Mouse (Mus musculus): ENCODE data around the gene Ift57. TPM values are rescaled to one million over a fixed set of nuclear protein-coding genes. Genes with fewer than 3 reads are reported as not detected.
A peak's percentile ranks its signal among the peaks of the same experiment; 100 is the strongest.

The Ift57 gene
- polyA plus RNA-seq, 1 experiment from 2014 or later = 23.6 TPM

GRCm38 (mm10) chr16:49793596-49793995, 94.6 kb downstream of the Ift57 start:
- no peak overlapping the region for H3K4me2 ChIP-seq (ENCODE audit: low read depth, low read length)
- no peak overlapping the region for H3K9ac ChIP-seq (ENCODE audit: low read length)
- no peaks in the 10 kb centered on the region for H3K9me3 ChIP-seq (replicated peaks; ENCODE audit: control insufficient read depth, low read length)
- H3K4me1 ChIP-seq (ENCODE audit: control insufficient read depth, insufficient read depth, low read length) = peaks cover 13% of the 10 kb centered on the region
- 87% methylated on average over 9 of the region's 9 CpGs for whole genome bisulfite sequencing
- no peaks in the 10 kb centered on the region for H3K36me3 ChIP-seq (ENCODE audit: control insufficient read depth, insufficient read depth)
- no peak overlapping the region for H3K4me3 ChIP-seq (ENCODE audit: low read length)
- no peaks in the 10 kb centered on the region for H3K27me3 ChIP-seq (ENCODE audit: control insufficient read depth, insufficient read depth, low read length)
- no peak for ATAC-seq (replicated peaks; ENCODE audit: extremely low read depth, insufficient read depth, low FRiP score)
- no peak overlapping the region for H3K27ac ChIP-seq (ENCODE audit: low read length)

GRCm38 (mm10) chr16:49796271-49796670, 97.2 kb downstream of the Ift57 start:
- Histone ChIP-seq H3K9ac (ENCODE audit: low read length) (no peak overlapping the region), H3K4me3 (ENCODE audit: low read length) (no peak overlapping the region), H3K36me3 (ENCODE audit: control insufficient read depth, insufficient read depth) (no peaks in the 10 kb centered on the region), H3K4me1 (ENCODE audit: control insufficient read depth, insufficient read depth, low read length) (peaks cover 16% of the 10 kb centered on the region), H3K4me2 (ENCODE audit: low read depth, low read length) (no peak overlapping the region), H3K27me3 (ENCODE audit: control insufficient read depth, insufficient read depth, low read length) (no peaks in the 10 kb centered on the region), H3K27ac (ENCODE audit: low read length) (no peak overlapping the region), H3K9me3 (replicated peaks; ENCODE audit: control insufficient read depth, low read length) (no peaks in the 10 kb centered on the region)
- WGBS = 76% methylated on average over 2 of the region's 2 CpGs
- no peak for ATAC-seq (replicated peaks; ENCODE audit: extremely low read depth, insufficient read depth, low FRiP score)

GRCm38 (mm10) chr16:49796954-49797353, 97.9 kb downstream of the Ift57 start:
- no peak for ATAC-seq (replicated peaks; ENCODE audit: extremely low read depth, insufficient read depth, low FRiP score)
- WGBS = 74% methylated on average over 2 of the region's 2 CpGs
- no peaks in the 10 kb centered on the region for H3K36me3 ChIP-seq (ENCODE audit: control insufficient read depth, insufficient read depth)
- H3K4me1 ChIP-seq (ENCODE audit: control insufficient read depth, insufficient read depth, low read length) = peaks cover 15% of the 10 kb centered on the region
- no peak overlapping the region for H3K4me3 ChIP-seq (ENCODE audit: low read length)
- H3K27ac ChIP-seq (ENCODE audit: low read length) = no peak overlapping the region
- no peaks in the 10 kb centered on the region for H3K9me3 ChIP-seq (replicated peaks; ENCODE audit: control insufficient read depth, low read length)
- H3K27me3 ChIP-seq (ENCODE audit: control insufficient read depth, insufficient read depth, low read length) = no peaks in the 10 kb centered on the region
- no peak overlapping the region for H3K4me2 ChIP-seq (ENCODE audit: low read depth, low read length)
- H3K9ac ChIP-seq (ENCODE audit: low read length) = no peak overlapping the region

DNA sequence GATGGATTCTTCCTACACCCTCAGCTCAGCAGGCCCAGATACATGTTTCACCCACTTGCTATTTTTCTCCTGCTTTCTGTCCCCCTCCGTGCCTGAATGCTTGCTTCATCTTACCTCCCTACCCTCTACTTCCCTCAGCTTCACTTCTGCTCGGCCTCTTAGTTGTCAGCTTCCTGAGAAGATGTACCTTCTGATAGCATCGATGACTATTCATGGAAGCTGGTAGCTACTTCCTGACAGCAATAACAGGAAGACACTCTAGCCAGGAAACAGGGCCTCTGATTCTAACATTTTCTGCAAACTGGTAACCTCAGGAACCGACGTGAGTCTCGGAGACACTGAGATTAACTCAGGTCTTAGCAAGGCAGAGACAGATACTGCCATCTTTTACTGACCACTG, 99.8 kb downstream of the Ift57 start:
- Histone ChIP-seq H3K27ac (ENCODE audit: low read length) (peak overlapping the region; percentile 17; the same call in 1 of the 2 replicates), H3K4me1 (ENCODE audit: control insufficient read depth, insufficient read depth, low read length) (peaks cover 4% of the 10 kb centered on the region), H3K36me3 (ENCODE audit: control insufficient read depth, insufficient read depth) (no peaks in the 10 kb centered on the region), H3K9ac (ENCODE audit: low read length) (no peak overlapping the region), H3K4me2 (ENCODE audit: low read depth, low read length) (no peak overlapping the region), H3K9me3 (replicated peaks; ENCODE audit: control insufficient read depth, low read length) (no peaks in the 10 kb centered on the region), H3K27me3 (ENCODE audit: control insufficient read depth, insufficient read depth, low read length) (no peaks in the 10 kb centered on the region), H3K4me3 (ENCODE audit: low read length) (no peak overlapping the region)
- no peak for ATAC-seq (replicated peaks; ENCODE audit: extremely low read depth, insufficient read depth, low FRiP score)
- WGBS = 46% methylated on average over 6 of the region's 6 CpGs

- no peaks in the 10 kb centered on the region for H3K36me3 ChIP-seq (ENCODE audit: control insufficient read depth, insufficient read depth)
- no peaks in the 10 kb centered on the region for H3K27me3 ChIP-seq (ENCODE audit: control insufficient read depth, insufficient read depth, low read length)
- no peak within 1 kb of the TSS for H3K9ac ChIP-seq (ENCODE audit: low read length)
- H3K27ac ChIP-seq (ENCODE audit: low read length) = peak within 1 kb of the TSS; percentile 68
- H3K4me3 ChIP-seq (ENCODE audit: low read length) = no peak within 1 kb of the TSS
- no peak within 1 kb of the TSS for H3K4me2 ChIP-seq (ENCODE audit: low read depth, low read length)
- H3K9me3 ChIP-seq (replicated peaks; ENCODE audit: control insufficient read depth, low read length) = no peaks in the 10 kb centered on the region
- 66% methylated on average over 10 of the region's 10 CpGs for WGBS
- 0 out of 2 replicates have a peak, but pooled peaks have one; percentile 16 for ATAC-seq (replicated peaks; ENCODE audit: extremely low read depth, insufficient read depth, low FRiP score)
- peaks cover 4% of the 10 kb centered on the region for H3K4me1 ChIP-seq (ENCODE audit: control insufficient read depth, insufficient read depth, low read length)
Observed at GRCm38 (mm10) chr16:49799597-49800561, 100.8 kb downstream of the Ift57 start, which contains the start of gene Cd47. Cd47 (plus strand) TSS chr16:49800533.

GRCm38 (mm10) chr16:49800996-49801395, 102.0 kb downstream of the Ift57 start:
- H3K36me3 ChIP-seq (ENCODE audit: control insufficient read depth, insufficient read depth) = no peaks in the 10 kb centered on the region
- no peak overlapping the region for H3K4me3 ChIP-seq (ENCODE audit: low read length)
- H3K4me1 ChIP-seq (ENCODE audit: control insufficient read depth, insufficient read depth, low read length) = peaks cover 4% of the 10 kb centered on the region
- H3K9me3 ChIP-seq (replicated peaks; ENCODE audit: control insufficient read depth, low read length) = no peaks in the 10 kb centered on the region
- 68% methylated on average over 5 of the region's 5 CpGs for WGBS
- no peaks in the 10 kb centered on the region for H3K27me3 ChIP-seq (ENCODE audit: control insufficient read depth, insufficient read depth, low read length)
- H3K9ac ChIP-seq (ENCODE audit: low read length) = no peak overlapping the region
- H3K4me2 ChIP-seq (ENCODE audit: low read depth, low read length) = no peak overlapping the region
- ATAC-seq (replicated peaks; ENCODE audit: extremely low read depth, insufficient read depth, low FRiP score) = no peak
- 0 out of 2 replicates have a peak overlapping the region, but pooled peaks have one; percentile 17 for H3K27ac ChIP-seq (ENCODE audit: low read length)

GRCm38 (mm10) chr16:49801399-49801798, 102.4 kb downstream of the Ift57 start:
- ATAC-seq (replicated peaks; ENCODE audit: extremely low read depth, insufficient read depth, low FRiP score) = no peak
- H3K27me3 ChIP-seq (ENCODE audit: control insufficient read depth, insufficient read depth, low read length) = no peaks in the 10 kb centered on the region
- no peak overlapping the region for H3K4me2 ChIP-seq (ENCODE audit: low read depth, low read length)
- H3K9ac ChIP-seq (ENCODE audit: low read length) = no peak overlapping the region
- H3K36me3 ChIP-seq (ENCODE audit: control insufficient read depth, insufficient read depth) = no peaks in the 10 kb centered on the region
- 56% methylated on average over 5 of the region's 5 CpGs for WGBS
- no peak overlapping the region for H3K4me3 ChIP-seq (ENCODE audit: low read length)
- peaks cover 4% of the 10 kb centered on the region for H3K4me1 ChIP-seq (ENCODE audit: control insufficient read depth, insufficient read depth, low read length)
- H3K9me3 ChIP-seq (replicated peaks; ENCODE audit: control insufficient read depth, low read length) = no peaks in the 10 kb centered on the region
- 0 out of 2 replicates have a peak overlapping the region, but pooled peaks have one; percentile 17 for H3K27ac ChIP-seq (ENCODE audit: low read length)

DNA sequence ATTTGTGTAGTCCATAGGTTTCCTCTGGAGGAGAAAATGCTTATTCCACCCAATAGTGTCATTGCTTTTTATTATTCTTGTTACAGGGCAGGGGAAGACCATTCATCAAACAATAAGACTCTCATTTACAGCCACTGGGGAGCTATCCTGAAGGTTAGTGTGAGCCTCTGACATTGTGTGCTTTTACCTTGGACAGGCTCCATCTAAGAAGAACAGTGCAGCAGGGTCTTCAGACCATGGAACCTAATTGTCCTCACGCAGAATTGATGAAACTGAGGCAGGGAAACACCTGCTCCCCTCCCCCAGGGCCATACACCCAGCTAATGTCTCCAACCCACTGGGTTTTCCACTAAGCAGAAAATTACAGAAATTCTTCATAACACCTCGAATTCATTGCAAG, 104.0 kb downstream of the Ift57 start:
- no peak overlapping the region for H3K27ac ChIP-seq (ENCODE audit: low read length)
- no peak overlapping the region for H3K4me2 ChIP-seq (ENCODE audit: low read depth, low read length)
- H3K9ac ChIP-seq (ENCODE audit: low read length) = no peak overlapping the region
- no peaks in the 10 kb centered on the region for H3K9me3 ChIP-seq (replicated peaks; ENCODE audit: control insufficient read depth, low read length)
- peaks cover 4% of the 10 kb centered on the region for H3K4me1 ChIP-seq (ENCODE audit: control insufficient read depth, insufficient read depth, low read length)
- H3K36me3 ChIP-seq (ENCODE audit: control insufficient read depth, insufficient read depth) = no peaks in the 10 kb centered on the region
- no peak overlapping the region for H3K4me3 ChIP-seq (ENCODE audit: low read length)
- no peaks in the 10 kb centered on the region for H3K27me3 ChIP-seq (ENCODE audit: control insufficient read depth, insufficient read depth, low read length)
- 71% methylated on average over 2 of the region's 2 CpGs for WGBS
- no peak for ATAC-seq (replicated peaks; ENCODE audit: extremely low read depth, insufficient read depth, low FRiP score)

DNA sequence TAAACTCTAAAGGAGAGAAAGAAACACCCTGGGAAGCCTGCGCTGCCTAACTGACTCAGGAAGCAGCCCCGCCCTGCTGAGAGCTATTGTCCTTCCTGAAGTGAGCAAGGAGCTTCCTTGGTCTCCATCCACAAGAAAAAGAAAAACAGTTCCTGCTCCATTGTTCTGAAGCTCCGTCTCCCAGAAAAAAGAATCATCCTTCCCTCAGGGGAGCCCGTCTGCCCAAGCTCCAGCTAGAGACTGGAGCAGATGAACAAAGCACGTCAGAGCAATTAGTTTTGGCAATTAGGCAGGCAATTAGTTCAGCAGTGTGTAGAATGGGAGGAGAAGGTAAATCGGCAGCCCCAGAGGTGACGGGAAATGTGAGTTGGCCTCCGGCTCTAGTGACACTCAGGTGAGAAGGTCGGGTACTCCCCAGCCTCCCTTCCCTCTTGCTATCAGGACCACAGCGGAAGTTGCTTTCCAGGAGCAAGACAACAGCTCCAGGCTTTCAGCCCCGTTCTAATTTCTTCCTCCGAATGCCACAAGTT, 105.0 kb downstream of the Ift57 start:
- Histone ChIP-seq H3K4me3 (ENCODE audit: low read length) (peak overlapping the region; percentile 48), H3K36me3 (ENCODE audit: control insufficient read depth, insufficient read depth) (no peaks in the 10 kb centered on the region), H3K27me3 (ENCODE audit: control insufficient read depth, insufficient read depth, low read length) (no peaks in the 10 kb centered on the region), H3K9ac (ENCODE audit: low read length) (peak overlapping the region; percentile 59), H3K4me2 (ENCODE audit: low read depth, low read length) (peak overlapping the region; percentile 84), H3K4me1 (ENCODE audit: control insufficient read depth, insufficient read depth, low read length) (peaks cover 4% of the 10 kb centered on the region), H3K27ac (ENCODE audit: low read length) (peak overlapping the region; percentile 58), H3K9me3 (replicated peaks; ENCODE audit: control insufficient read depth, low read length) (no peaks in the 10 kb centered on the region)
- 5% methylated on average over 12 of the region's 12 CpGs for WGBS
- no peak for ATAC-seq (replicated peaks; ENCODE audit: extremely low read depth, insufficient read depth, low FRiP score)

Measured in heart, embryonic 16.5 days (tissue).